Mouse (Mus musculus) embryonic facial prominence, embryonic 12.5 days (tissue): ENCODE measurements around the gene Ell. TPM values are rescaled to one million over a fixed set of nuclear protein-coding genes. Genes with fewer than 3 reads are reported as not detected.

Experiments
- ATAC-seq: fragments of 200-750 bp; cut with Nextera tagmentation; 2 replicates; pipeline ENCODE4 v1.8.0; 2017; ENCODE audit not compliant: insufficient number of reproducible peaks, insufficient read depth, low FRiP score, low TSS enrichment
- H3K27ac ChIP-seq: fragments of 300-500 bp; sonication (generic); 2 replicates; pipeline ENCODE4 v1.5.1; 2016; ENCODE audit warnings: mild to moderate bottlenecking
- H3K27me3 ChIP-seq: fragments of 300-500 bp; sonication (generic); 2 replicates; pipeline ENCODE4 v1.6.1; 2016; ENCODE audit warnings: mild to moderate bottlenecking, moderate library complexity
- H3K36me3 ChIP-seq: fragments of 300-500 bp; sonication (generic); 2 replicates; pipeline ENCODE4 v1.6.1; 2016; ENCODE audit warnings: mild to moderate bottlenecking
- H3K4me1 ChIP-seq: fragments of 300-500 bp; sonication (generic); 2 replicates; pipeline ENCODE4 v1.6.1; 2016
- H3K4me2 ChIP-seq: fragments of 300-500 bp; sonication (generic); replicated peaks from 2 replicates; pipeline ENCODE4 v1.6.1; 2016; ENCODE audit warnings: mild to moderate bottlenecking, moderate library complexity
- H3K4me3 ChIP-seq: fragments of 300-500 bp; sonication (generic); 2 replicates; pipeline ENCODE4 v1.5.1; 2016; ENCODE audit warnings: mild to moderate bottlenecking
- H3K9ac ChIP-seq: fragments of 300-500 bp; sonication (generic); 2 replicates; pipeline ENCODE4 v1.6.1; 2016; ENCODE audit warnings: mild to moderate bottlenecking, moderate library complexity
- H3K9me3 ChIP-seq: fragments of 300-500 bp; sonication (generic); 2 replicates; pipeline ENCODE4 v1.6.1; 2016; ENCODE audit warnings: mild to moderate bottlenecking, moderate library complexity
- WGBS: fragments of 180-500 bp; shearing (Covaris S2); methylation state at CpG from one replicate; pipeline ENCODE4 v1.1.7; 2016; 5-methylcytosine and 5-hydroxymethylcytosine counted together
- polyA plus RNA-seq: library from polyadenylated mRNA; unstranded; fragments of >200 nt; fragmentation: Nextera tagmentation; extraction: Ambion mirVana; gene quantifications from 2 replicates; pipeline ENCODE4 v1.2.1, GENCODE M21; 2016

The Ell gene
- polyA plus RNA-seq, 1 experiment from 2014 or later, result 19.1 TPM

DNA sequence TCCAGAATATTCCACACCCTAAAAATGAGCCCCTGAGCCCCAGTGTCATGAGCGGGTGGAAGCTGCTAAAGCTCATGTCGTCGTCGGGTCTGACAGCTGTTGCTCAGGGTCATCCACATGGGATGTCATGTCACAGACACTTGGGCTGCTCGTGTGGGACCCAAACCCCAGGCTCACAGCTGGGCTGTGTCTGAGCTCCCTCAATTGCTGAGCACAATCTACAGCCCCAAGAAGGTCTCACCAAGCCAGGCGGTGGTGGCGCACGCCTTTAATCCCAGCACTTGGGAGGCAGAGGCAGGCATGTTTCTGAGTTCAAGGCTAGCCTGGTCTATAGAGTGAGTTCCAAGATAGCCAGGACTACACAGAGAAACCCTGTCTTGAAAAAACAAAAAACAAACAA, 76.0 kb downstream of the Ell start:
- ATAC-seq, result no peak
- no peak overlapping the region for H3K4me3 ChIP-seq
- peaks cover 5% of the 10 kb centered on the region for H3K27me3 ChIP-seq
- H3K36me3 ChIP-seq, result no peaks in the 10 kb centered on the region
- H3K9ac ChIP-seq, result no peak overlapping the region
- peaks cover 13% of the 10 kb centered on the region for H3K4me1 ChIP-seq
- WGBS, result 90% methylated on average over 8 of the region's 8 CpGs
- H3K9me3 ChIP-seq, result no peaks in the 10 kb centered on the region
- no peak overlapping the region for H3K4me2 ChIP-seq
- H3K27ac ChIP-seq, result no peak overlapping the region

- Histone ChIP-seq H3K4me2 (no peak within 1 kb of the TSS), H3K4me3 (no peak within 1 kb of the TSS), H3K27me3 (peaks cover 9% of the 10 kb centered on the region), H3K9ac (no peak within 1 kb of the TSS), H3K4me1 (peaks cover 8% of the 10 kb centered on the region; the same call in 1 of the 2 replicates), H3K36me3 (no peaks in the 10 kb centered on the region), H3K9me3 (no peaks in the 10 kb centered on the region), H3K27ac (no peak within 1 kb of the TSS)
- ATAC-seq, result no peak
- 82% methylated on average over 3 of the region's 3 CpGs for WGBS
Observed at GRCm38 (mm10) chr8:70615894-70616293, 76.6 kb downstream of the Ell start, which contains the start of gene Lrrc25. Lrrc25 (plus strand) TSS chr8:70616155.

DNA sequence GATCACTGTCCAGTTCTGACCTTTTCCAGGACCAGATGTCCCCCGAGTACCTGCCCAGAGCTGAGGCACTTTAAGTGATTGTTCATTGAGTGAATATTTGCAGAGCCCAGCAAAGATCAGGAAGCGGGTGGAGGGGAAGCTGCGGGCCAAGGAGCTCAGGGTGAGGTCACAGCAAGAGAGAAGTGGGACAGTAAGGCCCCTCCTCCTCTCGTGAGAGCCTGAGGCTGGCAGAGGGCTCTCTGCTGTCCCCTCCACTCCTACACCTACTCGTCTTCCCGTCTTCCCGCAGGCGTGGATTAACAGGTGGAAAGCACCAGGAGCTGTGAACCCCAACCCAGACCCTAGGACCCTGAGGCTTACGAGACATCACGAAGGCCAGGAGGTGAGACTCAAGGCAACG, 77.4 kb downstream of the Ell start:
- Histone ChIP-seq H3K9ac (no peak overlapping the region), H3K4me3 (no peak overlapping the region), H3K4me2 (no peak overlapping the region), H3K27me3 (peaks cover 13% of the 10 kb centered on the region), H3K4me1 (0 out of 2 replicates have a peak, but pooled peaks cover 2% of the 10 kb centered on the region), H3K36me3 (no peaks in the 10 kb centered on the region), H3K9me3 (no peaks in the 10 kb centered on the region), H3K27ac (no peak overlapping the region)
- no peak for ATAC-seq
- WGBS, result 49% methylated on average over 11 of the region's 11 CpGs

- no peak for ATAC-seq
- Histone ChIP-seq H3K27ac (no peak overlapping the region; the same call in 1 of the 2 replicates), H3K27me3 (peaks cover 23% of the 10 kb centered on the region), H3K4me3 (no peak overlapping the region), H3K4me1 (no peaks in the 10 kb centered on the region), H3K36me3 (no peaks in the 10 kb centered on the region), H3K9me3 (no peaks in the 10 kb centered on the region), H3K9ac (no peak overlapping the region), H3K4me2 (no peak overlapping the region)
- 78% methylated on average over 11 of the region's 11 CpGs for WGBS
Observed at GRCm38 (mm10) chr8:70617985-70618384, 78.7 kb downstream of the Ell start.

- Histone ChIP-seq H3K9me3 (no peaks in the 10 kb centered on the region), H3K9ac (no peak overlapping the region), H3K4me2 (no peak overlapping the region), H3K27ac (no peak overlapping the region), H3K4me1 (no peaks in the 10 kb centered on the region), H3K27me3 (peaks cover 23% of the 10 kb centered on the region), H3K36me3 (no peaks in the 10 kb centered on the region), H3K4me3 (no peak overlapping the region)
- 33% methylated on average over 9 of the region's 9 CpGs for WGBS
- no peak for ATAC-seq
Observed at GRCm38 (mm10) chr8:70618888-70619334, 79.7 kb downstream of the Ell start.

GRCm38 (mm10) chr8:70622220-70622619, 83.0 kb downstream of the Ell start:
- H3K9ac ChIP-seq, result no peak overlapping the region
- no peak overlapping the region for H3K4me3 ChIP-seq
- no peaks in the 10 kb centered on the region for H3K36me3 ChIP-seq
- WGBS, result 57% methylated on average over 3 of the region's 3 CpGs
- H3K27ac ChIP-seq, result no peak overlapping the region
- peaks cover 23% of the 10 kb centered on the region for H3K27me3 ChIP-seq
- ATAC-seq, result no peak
- H3K4me1 ChIP-seq, result no peaks in the 10 kb centered on the region
- no peak overlapping the region for H3K4me2 ChIP-seq
- H3K9me3 ChIP-seq, result no peaks in the 10 kb centered on the region

DNA sequence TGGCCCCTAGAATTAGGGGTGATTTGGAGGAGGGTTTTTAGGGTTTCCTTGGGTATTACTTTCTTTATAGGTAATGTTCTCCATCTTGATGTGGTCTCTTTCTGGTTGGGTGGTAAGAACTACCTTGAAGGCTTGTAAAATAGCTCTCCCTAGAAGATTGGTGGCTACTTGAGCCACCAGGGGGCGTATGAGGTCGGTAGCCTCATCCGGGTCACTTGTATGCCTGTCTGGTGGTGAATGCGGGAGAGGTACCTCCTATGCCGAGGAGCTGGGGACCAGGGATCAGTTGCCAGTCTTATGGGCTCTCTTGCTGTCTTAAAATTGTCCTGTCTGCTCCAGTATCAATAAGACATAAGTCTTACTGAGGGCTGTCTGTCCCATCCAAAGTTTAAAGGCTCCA, 85.8 kb downstream of the Ell start:
- Histone ChIP-seq H3K27me3 (peaks cover 19% of the 10 kb centered on the region), H3K4me1 (0 out of 2 replicates have a peak, but pooled peaks cover 3% of the 10 kb centered on the region), H3K36me3 (no peaks in the 10 kb centered on the region), H3K27ac (no peak overlapping the region), H3K4me3 (no peak overlapping the region), H3K9ac (no peak overlapping the region), H3K9me3 (no peaks in the 10 kb centered on the region), H3K4me2 (peak overlapping the region; percentile 7; the same call in 1 of the 2 replicates)
- 17% methylated on average over 5 of the region's 5 CpGs for WGBS
- no peak for ATAC-seq

GRCm38 (mm10) chr8:70627041-70627440, 87.8 kb downstream of the Ell start:
- Histone ChIP-seq H3K4me3 (no peak overlapping the region), H3K9ac (no peak overlapping the region), H3K27ac (no peak overlapping the region), H3K36me3 (no peaks in the 10 kb centered on the region), H3K4me2 (no peak overlapping the region), H3K27me3 (peaks cover 19% of the 10 kb centered on the region), H3K9me3 (no peaks in the 10 kb centered on the region), H3K4me1 (peaks cover 17% of the 10 kb centered on the region)
- 90% methylated on average over 5 of the region's 5 CpGs for WGBS
- no peak for ATAC-seq

GRCm38 (mm10) chr8:70628986-70629490, 89.8 kb downstream of the Ell start:
- Histone ChIP-seq H3K27ac (no peak overlapping the region), H3K27me3 (peaks cover 22% of the 10 kb centered on the region), H3K9me3 (no peaks in the 10 kb centered on the region), H3K4me1 (peaks cover 21% of the 10 kb centered on the region), H3K36me3 (no peaks in the 10 kb centered on the region), H3K9ac (peak overlapping the region; percentile 25), H3K4me2 (peak overlapping the region; percentile 63), H3K4me3 (peak overlapping the region; percentile 41)
- 57% methylated on average over 7 of the region's 7 CpGs for WGBS
- no peak for ATAC-seq

GRCm38 (mm10) chr8:70629574-70630531, 90.6 kb downstream of the Ell start:
- Histone ChIP-seq H3K4me2 (peak overlapping the region; percentile 63), H3K9me3 (no peaks in the 10 kb centered on the region), H3K27me3 (peaks cover 22% of the 10 kb centered on the region), H3K27ac (no peak overlapping the region), H3K9ac (peak overlapping the region; percentile 49), H3K4me1 (peaks cover 24% of the 10 kb centered on the region), H3K36me3 (no peaks in the 10 kb centered on the region), H3K4me3 (peak overlapping the region; percentile 41)
- ATAC-seq, result peak; percentile 70
- 2% methylated on average over 60 of the region's 60 CpGs for WGBS

DNA sequence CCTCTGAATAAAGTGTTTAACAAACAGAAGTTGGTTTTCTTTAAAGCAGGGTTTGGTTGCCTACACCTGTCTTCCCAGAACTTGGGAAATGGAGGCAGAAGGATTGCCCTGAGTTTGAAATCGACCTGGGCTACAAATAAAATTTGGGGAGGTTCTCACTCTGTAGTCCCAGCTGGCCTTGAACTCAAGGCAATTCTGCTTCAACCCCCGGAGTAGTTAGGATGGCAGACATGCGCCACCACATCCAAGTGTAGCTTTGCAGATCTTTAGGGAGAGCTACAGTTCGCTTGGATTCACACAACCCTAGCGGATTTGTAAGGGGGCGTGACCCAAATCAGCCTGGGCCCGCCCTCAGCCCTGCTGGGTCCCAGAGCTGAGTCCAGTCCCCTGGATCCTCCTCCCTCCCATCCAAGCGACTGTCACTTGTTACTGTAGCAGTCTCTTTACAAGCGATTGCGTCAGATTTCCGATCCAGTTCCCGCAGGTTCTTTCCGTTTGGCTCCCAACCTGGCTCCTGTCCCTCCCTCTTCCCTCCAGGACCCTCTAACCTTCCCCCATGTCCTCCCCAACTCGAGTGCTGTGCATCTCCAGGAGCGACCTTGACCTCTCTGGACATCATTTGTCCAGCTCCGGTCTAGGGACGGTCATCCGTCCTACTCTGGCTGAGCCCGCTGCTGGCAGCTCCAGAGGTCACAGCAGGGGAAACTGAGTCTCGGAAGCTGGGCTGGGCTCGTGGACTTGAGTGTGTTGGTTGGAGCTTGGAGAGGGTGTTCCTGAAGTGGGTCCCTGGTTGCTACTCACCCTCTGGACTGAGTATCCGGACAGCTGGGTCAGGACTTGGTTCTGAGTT, 91.5 kb downstream of the Ell start:
- Histone ChIP-seq H3K9ac (no peak overlapping the region; the same call in 1 of the 2 replicates), H3K36me3 (no peaks in the 10 kb centered on the region), H3K9me3 (no peaks in the 10 kb centered on the region), H3K4me2 (peak overlapping the region; percentile 63; the same call in 1 of the 2 replicates), H3K4me3 (no peak overlapping the region; the same call in 1 of the 2 replicates), H3K4me1 (peaks cover 24% of the 10 kb centered on the region), H3K27ac (no peak overlapping the region), H3K27me3 (peaks cover 22% of the 10 kb centered on the region)
- 12% methylated on average over 22 of the region's 22 CpGs for WGBS
- ATAC-seq, result no peak
